Comparison of ENCODE assay signal across 11 mouse cellular contexts in the genomic region with DNA sequence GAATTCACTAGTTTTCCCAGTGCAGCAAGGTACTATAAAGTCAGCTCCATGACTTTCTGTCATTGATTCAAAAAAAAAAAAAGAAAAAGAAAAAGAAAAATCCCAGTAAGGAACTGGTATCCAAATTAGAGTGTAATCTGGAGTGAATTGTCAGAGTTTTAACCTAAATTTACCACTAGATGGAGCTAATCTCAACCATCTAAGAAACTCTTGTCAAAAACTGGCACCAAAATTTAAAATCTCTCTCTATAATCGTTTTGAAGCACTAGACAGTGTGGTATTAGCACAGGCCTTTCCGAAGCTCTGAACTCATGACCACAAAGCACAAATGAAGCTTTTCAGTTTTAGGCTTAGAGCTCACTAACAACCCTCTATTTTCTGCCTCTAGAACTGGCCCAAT. TPM values are rescaled to one million over a fixed set of nuclear protein-coding genes. Genes with fewer than 3 reads are reported as not detected.
DNase-seq lines count a peak whose midpoint lies in the region; ATAC-seq and TF ChIP-seq lines count a peak whose summit lies in the region.
"Had no signal": no experiment of that assay in that cellular context is flagged by ENCODE, and none has a peak within 500 bp of the region (broad histone marks: within the 10 kb centered on the region; RNA-seq: fewer than 3 reads in every experiment).

No protein-coding gene starts in this region.

- H3K9me3 ChIP-seq in heart, postnatal 0 days (replicated peaks; ENCODE audit: control insufficient read depth, low read length), result no peaks in the 10 kb centered on the region
- H3K9me3 ChIP-seq in heart, embryonic 12.5 days (replicated peaks), result no peaks in the 10 kb centered on the region
- no peaks in the 10 kb centered on the region for H3K9me3 ChIP-seq in midbrain, embryonic 11.5 days (ENCODE audit: control insufficient read depth, low read length)
- no peaks in the 10 kb centered on the region for H3K9me3 ChIP-seq in midbrain, embryonic 10.5 days (replicated peaks)
- H3K9me3 ChIP-seq in stomach, postnatal 0 days (ENCODE audit: control insufficient read depth, low read length), result no peaks in the 10 kb centered on the region
- H3K9me3 ChIP-seq: forebrain, embryonic 13.5 days; limb, embryonic 12.5 days had no signal

- 47% methylated on average over 2 of the region's 2 CpGs for WGBS in heart, postnatal 0 days
- WGBS in heart, embryonic 12.5 days, result 69% methylated on average over 2 of the region's 2 CpGs
- 60% methylated on average over 2 of the region's 2 CpGs for WGBS in midbrain, embryonic 11.5 days
- WGBS in midbrain, embryonic 10.5 days, result 76% methylated on average over 2 of the region's 2 CpGs
- 26% methylated on average over 2 of the region's 2 CpGs for WGBS in stomach, postnatal 0 days

- H3K36me3 ChIP-seq in heart, postnatal 0 days (replicated peaks; ENCODE audit: control insufficient read depth, insufficient read depth, low read length), result peaks cover 12% of the 10 kb centered on the region; the same call in 1 of the 2 replicates
- peaks cover 17% of the 10 kb centered on the region for H3K36me3 ChIP-seq in heart, embryonic 12.5 days
- H3K36me3 ChIP-seq in midbrain, embryonic 11.5 days (ENCODE audit: control insufficient read depth, insufficient read depth, low read length), result no peaks in the 10 kb centered on the region
- H3K36me3 ChIP-seq in midbrain, embryonic 10.5 days, result peaks cover 26% of the 10 kb centered on the region
- 0 out of 2 replicates have a peak, but pooled peaks cover 6% of the 10 kb centered on the region for H3K36me3 ChIP-seq in stomach, postnatal 0 days (ENCODE audit: control insufficient read depth, insufficient read depth, low read length)

- H3K4me1 ChIP-seq in heart, postnatal 0 days (ENCODE audit: control insufficient read depth, insufficient read depth), result peaks cover 9% of the 10 kb centered on the region
- peaks cover 43% of the 10 kb centered on the region for H3K4me1 ChIP-seq in heart, embryonic 12.5 days (replicated peaks)
- no peaks in the 10 kb centered on the region for H3K4me1 ChIP-seq in midbrain, embryonic 11.5 days (ENCODE audit: control insufficient read depth, insufficient read depth, low read length)
- H3K4me1 ChIP-seq in midbrain, embryonic 10.5 days, result peaks cover 24% of the 10 kb centered on the region
- no peaks in the 10 kb centered on the region for H3K4me1 ChIP-seq in stomach, postnatal 0 days (replicated peaks; ENCODE audit: control insufficient read depth, insufficient read depth)
- H3K4me1 ChIP-seq: forebrain, embryonic 13.5 days; limb, embryonic 12.5 days had no signal

- no peak for TF ChIP-seq EP300 in heart, postnatal 0 days (IDR thresholded peaks at IDR 0.05; ENCODE audit: low read depth)
- no peak for TF ChIP-seq EP300 in stomach, postnatal 0 days (optimal IDR thresholded peaks at IDR 0.05)

- peak; percentile 27 for DNase-seq in heart, postnatal 0 days (ENCODE audit: low spot score)
- DNase-seq in midbrain, embryonic 11.5 days (ENCODE audit: low spot score, missing footprints), result peak; percentile 81
- no peak for DNase-seq in midbrain, embryonic 10.5 days (ENCODE audit: low spot score)
- peak; percentile 51 for DNase-seq in adipocyte (ENCODE audit: low spot score)
- DNase-seq in stomach, postnatal 0 days (ENCODE audit: low spot score), result no peak
- no peak for DNase-seq in gastrocnemius, postnatal 10 days
- DNase-seq in frontal cortex, postnatal 25 days (ENCODE audit: low spot score in 2 of 2), result no peak
- DNase-seq: cerebellum, adult 11 months had no signal

- H3K4me3 ChIP-seq in heart, postnatal 0 days (ENCODE audit: low read depth, low read length), result no peak overlapping the region
- H3K4me3 ChIP-seq in heart, embryonic 12.5 days, result no peak overlapping the region
- no peak overlapping the region for H3K4me3 ChIP-seq in midbrain, embryonic 11.5 days (ENCODE audit: low read depth, low read length)
- H3K4me3 ChIP-seq in midbrain, embryonic 10.5 days, result no peak overlapping the region
- H3K4me3 ChIP-seq in stomach, postnatal 0 days (ENCODE audit: low read depth, low read length), result no peak overlapping the region
- H3K4me3 ChIP-seq: forebrain, embryonic 13.5 days; limb, embryonic 12.5 days had no signal

- no peak overlapping the region for H3K9ac ChIP-seq in heart, postnatal 0 days (replicated peaks; ENCODE audit: low read depth, low read length)
- H3K9ac ChIP-seq in heart, embryonic 12.5 days, result no peak overlapping the region
- H3K9ac ChIP-seq in midbrain, embryonic 11.5 days (ENCODE audit: low read length), result no peak overlapping the region
- no peak overlapping the region for H3K9ac ChIP-seq in stomach, postnatal 0 days (ENCODE audit: low read length)
- H3K9ac ChIP-seq: forebrain, embryonic 13.5 days; limb, embryonic 12.5 days had no signal

- no peak overlapping the region for H3K27ac ChIP-seq in heart, postnatal 0 days (ENCODE audit: low read depth)
- H3K27ac ChIP-seq in heart, embryonic 12.5 days (ENCODE audit: poor library complexity, severe bottlenecking), result no peak overlapping the region
- no peak overlapping the region for H3K27ac ChIP-seq in midbrain, embryonic 11.5 days (ENCODE audit: low read depth, low read length)
- no peak overlapping the region for H3K27ac ChIP-seq in midbrain, embryonic 10.5 days (replicated peaks)
- no peak overlapping the region for H3K27ac ChIP-seq in stomach, postnatal 0 days (replicated peaks)
- H3K27ac ChIP-seq: forebrain, embryonic 13.5 days had no signal

- H3K27me3 ChIP-seq in heart, postnatal 0 days (ENCODE audit: control insufficient read depth, insufficient read depth, low read length), result no peaks in the 10 kb centered on the region
- no peaks in the 10 kb centered on the region for H3K27me3 ChIP-seq in heart, embryonic 12.5 days (replicated peaks)
- no peaks in the 10 kb centered on the region for H3K27me3 ChIP-seq in midbrain, embryonic 11.5 days (ENCODE audit: control insufficient read depth, insufficient read depth, low read length)
- H3K27me3 ChIP-seq in midbrain, embryonic 10.5 days (ENCODE audit: low read depth, poor library complexity, severe bottlenecking), result no peaks in the 10 kb centered on the region
- H3K27me3 ChIP-seq in stomach, postnatal 0 days (ENCODE audit: control insufficient read depth, insufficient read depth, low read length), result no peaks in the 10 kb centered on the region
- H3K27me3 ChIP-seq: forebrain, embryonic 13.5 days; limb, embryonic 12.5 days had no signal

- H3K4me2 ChIP-seq in heart, postnatal 0 days (ENCODE audit: low read depth, low read length), result no peak overlapping the region
- H3K4me2 ChIP-seq in heart, embryonic 12.5 days, result no peak overlapping the region
- H3K4me2 ChIP-seq in midbrain, embryonic 11.5 days, result no peak overlapping the region
- H3K4me2 ChIP-seq in stomach, postnatal 0 days (replicated peaks; ENCODE audit: low read depth), result no peak overlapping the region
- H3K4me2 ChIP-seq: forebrain, embryonic 13.5 days; limb, embryonic 12.5 days had no signal

- no peak for TF ChIP-seq CTCF in heart, postnatal 0 days (IDR thresholded peaks at IDR 0.05; ENCODE audit: low read depth)
- peak; percentile 66 for TF ChIP-seq CTCF in stomach, postnatal 0 days (IDR thresholded peaks at IDR 0.05; ENCODE audit: low read depth)

- no peak for ATAC-seq in heart, postnatal 0 days (ENCODE audit: insufficient read depth, low read depth)
- ATAC-seq in heart, embryonic 12.5 days (ENCODE audit: insufficient number of reproducible peaks, low FRiP score), result no peak
- ATAC-seq in midbrain, embryonic 11.5 days (ENCODE audit: low FRiP score), result no peak
- no peak for ATAC-seq in stomach, postnatal 0 days (ENCODE audit: low FRiP score, low TSS enrichment)
- ATAC-seq: forebrain, embryonic 13.5 days had no signal

RNA-seq across cellular contexts. Expression of gene Wnt4, which starts 36.2 kb away (rescaled TPM):
- total RNA-seq in heart, postnatal 0 days (2014; rRNA removed; ENCODE audit: low replicate concordance), result 0.58 and 2.9 TPM in 2 replicates
- polyA plus RNA-seq in heart, postnatal 0 days (2015; fragmentation: Nextera tagmentation; extraction: Ambion mirVana), result 0.29 and 0.36 TPM in 2 replicates
- polyA plus RNA-seq in heart, embryonic 12.5 days (2016; fragmentation: Nextera tagmentation; extraction: Ambion mirVana), result 2.7 and 3.1 TPM in 2 replicates
- polyA plus RNA-seq in midbrain, embryonic 11.5 days (2014; fragmentation: Nextera tagmentation; extraction: Ambion mirVana), result 1.0 and 1.4 TPM in 2 replicates
- polyA plus RNA-seq in midbrain, embryonic 10.5 days (2016; fragmentation: Nextera tagmentation; extraction: Ambion mirVana), result 0.79 and 0.99 TPM in 2 replicates
- 45.3 and 59.7 TPM in 2 replicates for polyA plus RNA-seq in stomach, postnatal 0 days (2015; fragmentation: Nextera tagmentation; extraction: Ambion mirVana)
- total RNA-seq in gastrocnemius, postnatal 10 days (2021), result 10 to 100 TPM; 15.9 to 17.2 TPM

RNA-seq across cellular contexts. Expression of gene Cdc42, which starts 44.0 kb away (rescaled TPM):
- 295 and 311 TPM in 2 replicates for total RNA-seq in heart, postnatal 0 days (2014; rRNA removed; ENCODE audit: low replicate concordance)
- polyA plus RNA-seq in heart, postnatal 0 days (2015; fragmentation: Nextera tagmentation; extraction: Ambion mirVana), result 395 and 397 TPM in 2 replicates
- polyA plus RNA-seq in heart, embryonic 12.5 days (2016; fragmentation: Nextera tagmentation; extraction: Ambion mirVana), result 528 and 544 TPM in 2 replicates
- 710 and 751 TPM in 2 replicates for polyA plus RNA-seq in midbrain, embryonic 11.5 days (2014; fragmentation: Nextera tagmentation; extraction: Ambion mirVana)
- 605 and 627 TPM in 2 replicates for polyA plus RNA-seq in midbrain, embryonic 10.5 days (2016; fragmentation: Nextera tagmentation; extraction: Ambion mirVana)
- 445 and 456 TPM in 2 replicates for polyA plus RNA-seq in stomach, postnatal 0 days (2015; fragmentation: Nextera tagmentation; extraction: Ambion mirVana)
- total RNA-seq in gastrocnemius, postnatal 10 days (2021), result 100 to 1,000 TPM; 256 to 266 TPM

Comparison
In these comparisons a context has a peak if more than half of its experiments do, and no peak if none do; other contexts are left out.
1. DNase-seq: peak in heart, postnatal 0 days (single experiment), midbrain, embryonic 11.5 days (single experiment) and adipocyte (single experiment); none in midbrain, embryonic 10.5 days (single experiment), stomach, postnatal 0 days (single experiment), gastrocnemius, postnatal 10 days (single experiment) and frontal cortex, postnatal 25 days (0 of 2).
2. RNA of gene Wnt4, which starts 36.2 kb away (polyA plus RNA-seq): 45.3 to 59.7 TPM in stomach, postnatal 0 days; 2.7 to 3.1 TPM in heart, embryonic 12.5 days, 1.0 to 1.4 TPM in midbrain, embryonic 11.5 days, 0.79 to 0.99 TPM in midbrain, embryonic 10.5 days and 0.29 to 0.36 TPM in heart, postnatal 0 days; every median in the first group is over 10 times any median in the second.